Mouse (Mus musculus): Measurements from ENCODE around the gene Stat3. TPM values are rescaled to one million over a fixed set of nuclear protein-coding genes. Genes with fewer than 3 reads are reported as not detected.

Gene Stat3
- polyA plus RNA-seq (2016; fragmentation: Nextera tagmentation; extraction: Ambion mirVana), result 30.8 and 34.1 TPM in 2 replicates

DNA sequence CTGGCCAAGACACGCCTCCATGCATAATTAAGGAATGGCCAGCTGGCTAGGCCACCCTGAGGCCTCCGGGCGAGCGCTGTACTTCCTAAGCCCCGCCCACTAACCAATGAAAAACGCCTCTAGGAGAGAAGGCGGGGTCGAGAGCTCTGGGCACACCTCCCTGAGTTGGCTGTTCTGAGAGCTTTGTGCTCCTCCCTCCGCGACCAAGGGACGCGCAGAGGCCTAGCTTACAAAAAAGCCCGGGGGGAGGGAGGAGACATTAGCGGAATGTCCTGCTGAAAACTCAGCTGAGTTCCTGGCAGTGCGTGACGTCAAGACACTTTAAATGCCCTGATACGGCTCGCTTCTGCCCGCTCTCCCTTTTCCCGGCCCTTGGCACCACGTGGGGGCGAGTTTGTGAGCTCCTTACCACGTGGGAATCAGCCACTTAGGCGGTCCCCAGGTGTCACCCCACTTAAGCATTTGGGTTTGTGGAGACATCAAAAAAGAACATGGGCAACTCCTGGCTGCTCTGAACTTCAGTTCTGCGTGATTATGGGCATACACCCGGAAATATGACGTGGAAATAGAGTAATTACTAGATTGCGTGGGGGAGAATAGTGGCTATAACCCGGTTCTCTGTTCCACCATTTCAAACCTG, at the start of gene Stat3:
TSS of gene Stat3 (minus strand) at position 29 of the 640 bp plus-strand sequence.
- peak within 1 kb of the TSS; percentile 70 for H3K4me2 ChIP-seq
- peak; percentile 99 for ATAC-seq (ENCODE audit: low FRiP score)
- H3K4me1 ChIP-seq, result peaks cover 25% of the 10 kb centered on the region
- peak within 1 kb of the TSS; percentile 82 for H3K4me3 ChIP-seq (replicated peaks)
- H3K9ac ChIP-seq, result peak within 1 kb of the TSS; percentile 84
- H3K27ac ChIP-seq, result peak within 1 kb of the TSS; percentile 65
- H3K9me3 ChIP-seq, result no peaks in the 10 kb centered on the region
- no peaks in the 10 kb centered on the region for H3K36me3 ChIP-seq (replicated peaks)
- H3K27me3 ChIP-seq, result 0 out of 2 replicates have a peak, but pooled peaks cover 9% of the 10 kb centered on the region
- 1% methylated on average over 29 of the region's 29 CpGs for WGBS

DNA sequence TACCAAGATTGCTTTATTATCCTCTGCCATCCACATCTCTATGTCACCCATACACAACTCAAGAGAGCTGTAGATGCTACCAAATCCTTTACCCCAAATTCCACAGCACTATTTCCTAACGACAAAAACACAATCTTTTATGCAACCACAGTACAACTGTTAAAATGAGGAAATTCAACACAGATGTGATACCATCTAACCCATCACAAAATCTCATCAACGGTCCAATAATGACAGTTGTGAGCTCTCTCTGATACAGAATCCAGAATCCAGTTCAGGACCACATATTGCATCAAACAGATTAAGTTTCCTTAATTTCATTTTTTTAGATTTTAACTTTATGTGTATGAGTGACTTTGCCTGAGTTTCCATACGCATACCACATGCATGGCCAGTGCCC, 49.3 kb upstream of the Stat3 start:
- 91% methylated on average over 3 of the region's 3 CpGs for WGBS

DNA sequence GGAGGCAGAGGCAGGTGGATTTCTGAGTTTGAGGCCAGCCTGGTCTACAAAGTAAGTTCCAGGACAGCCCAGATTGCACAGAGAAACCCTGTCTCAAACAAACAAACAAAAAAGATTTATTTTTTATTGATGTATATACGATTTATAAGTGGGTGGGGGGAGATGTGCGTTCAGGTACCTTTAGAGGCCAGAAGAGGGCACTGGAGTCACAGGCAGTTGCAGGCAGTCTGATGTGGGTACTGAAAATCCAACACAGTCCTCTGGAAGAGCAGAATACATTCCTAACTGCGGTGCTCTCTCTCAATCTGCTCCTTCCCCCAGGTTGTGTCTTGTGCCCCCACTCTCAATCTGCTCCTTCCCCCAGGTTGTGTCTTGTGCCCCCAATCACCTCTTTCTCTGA, 46.3 kb upstream of the Stat3 start:
- H3K27ac ChIP-seq, result no peak overlapping the region
- H3K4me2 ChIP-seq, result no peak overlapping the region
- H3K27me3 ChIP-seq, result peaks cover 17% of the 10 kb centered on the region
- H3K4me3 ChIP-seq (replicated peaks), result no peak overlapping the region
- H3K36me3 ChIP-seq (replicated peaks), result no peaks in the 10 kb centered on the region
- peaks cover 5% of the 10 kb centered on the region; the same call in 1 of the 2 replicates for H3K4me1 ChIP-seq
- ATAC-seq (ENCODE audit: low FRiP score), result no peak
- 43% methylated on average over 3 of the region's 3 CpGs for WGBS
- no peak overlapping the region for H3K9ac ChIP-seq
- no peaks in the 10 kb centered on the region for H3K9me3 ChIP-seq

More for the DNA sequence above, 49.3 kb upstream of the Stat3 start:
- Histone ChIP-seq H3K9ac (no peak overlapping the region), H3K36me3 (replicated peaks) (no peaks in the 10 kb centered on the region), H3K27ac (no peak overlapping the region), H3K4me3 (replicated peaks) (no peak overlapping the region), H3K4me2 (no peak overlapping the region), H3K27me3 (no peaks in the 10 kb centered on the region), H3K9me3 (no peaks in the 10 kb centered on the region), H3K4me1 (peaks cover 3% of the 10 kb centered on the region; the same call in 1 of the 2 replicates)
- ATAC-seq (ENCODE audit: low FRiP score), result no peak

DNA sequence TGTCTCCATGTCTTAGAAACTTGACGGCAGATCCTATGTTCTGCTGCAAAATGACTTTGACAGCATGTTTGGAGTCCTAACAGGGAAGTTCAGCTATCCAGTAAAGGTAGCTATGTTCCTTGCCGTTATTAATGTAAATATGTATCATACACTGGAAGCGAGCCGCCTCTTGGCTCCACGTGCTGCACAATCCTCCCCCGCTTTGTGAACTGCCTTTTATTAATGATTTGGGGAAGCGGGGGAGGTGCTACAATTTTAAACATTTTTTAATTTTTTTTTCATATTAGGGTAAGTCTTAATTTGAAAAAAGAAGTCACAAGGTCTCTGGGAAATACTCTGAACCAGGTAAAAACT, 44.4 kb upstream of the Stat3 start:
- no peak for ATAC-seq (ENCODE audit: low FRiP score)
- no peaks in the 10 kb centered on the region for H3K36me3 ChIP-seq (replicated peaks)
- no peak overlapping the region for H3K27ac ChIP-seq
- H3K9me3 ChIP-seq, result no peaks in the 10 kb centered on the region
- no peak overlapping the region for H3K4me2 ChIP-seq
- H3K27me3 ChIP-seq, result peaks cover 17% of the 10 kb centered on the region
- H3K9ac ChIP-seq, result no peak overlapping the region
- no peak overlapping the region for H3K4me3 ChIP-seq (replicated peaks)
- H3K4me1 ChIP-seq, result peaks cover 5% of the 10 kb centered on the region; the same call in 1 of the 2 replicates
- WGBS, result 81% methylated on average over 7 of the region's 7 CpGs

DNA sequence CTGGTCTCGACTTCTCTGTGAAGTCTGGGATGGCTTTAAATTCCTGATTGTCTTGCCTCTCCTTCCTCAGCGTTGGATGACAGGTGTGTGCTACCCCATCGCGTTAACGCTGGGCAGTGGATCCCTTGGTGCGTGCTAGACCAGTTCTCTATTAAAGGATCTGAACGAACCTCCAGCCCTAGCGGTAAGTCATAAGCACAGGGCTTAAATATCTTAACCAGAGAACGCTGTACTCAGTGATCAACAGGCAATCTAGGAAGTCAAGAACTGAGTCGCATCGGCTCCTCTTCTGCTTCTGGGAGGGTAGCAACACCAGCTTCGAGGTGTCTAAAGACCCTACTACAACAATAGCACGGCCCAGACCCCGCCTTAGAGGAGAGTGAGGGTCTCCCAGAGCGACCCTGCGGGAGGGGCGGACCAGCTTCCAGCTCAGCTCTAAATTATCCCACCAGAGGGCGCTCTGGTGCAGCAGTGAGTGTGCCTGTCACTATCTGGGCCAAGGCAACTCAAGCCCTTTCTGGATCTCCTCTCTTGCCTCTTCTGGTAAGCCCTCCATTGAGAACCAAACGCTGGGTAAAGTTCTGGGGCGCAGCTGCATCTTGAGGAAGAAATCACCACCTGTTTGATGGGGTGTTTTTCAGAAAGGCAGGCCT, 43.9 kb upstream of the Stat3 start:
- Histone ChIP-seq H3K9me3 (no peaks in the 10 kb centered on the region), H3K27me3 (peaks cover 17% of the 10 kb centered on the region), H3K4me1 (peaks cover 5% of the 10 kb centered on the region; the same call in 1 of the 2 replicates), H3K27ac (no peak overlapping the region), H3K4me2 (peak overlapping the region; percentile 58), H3K9ac (peak overlapping the region; percentile 44; the same call in 1 of the 2 replicates), H3K4me3 (replicated peaks) (peak overlapping the region; percentile 26), H3K36me3 (replicated peaks) (no peaks in the 10 kb centered on the region)
- 3% methylated on average over 20 of the region's 20 CpGs for WGBS
- peak; percentile 36; the same call in 1 of the 2 replicates for ATAC-seq (ENCODE audit: low FRiP score)

DNA sequence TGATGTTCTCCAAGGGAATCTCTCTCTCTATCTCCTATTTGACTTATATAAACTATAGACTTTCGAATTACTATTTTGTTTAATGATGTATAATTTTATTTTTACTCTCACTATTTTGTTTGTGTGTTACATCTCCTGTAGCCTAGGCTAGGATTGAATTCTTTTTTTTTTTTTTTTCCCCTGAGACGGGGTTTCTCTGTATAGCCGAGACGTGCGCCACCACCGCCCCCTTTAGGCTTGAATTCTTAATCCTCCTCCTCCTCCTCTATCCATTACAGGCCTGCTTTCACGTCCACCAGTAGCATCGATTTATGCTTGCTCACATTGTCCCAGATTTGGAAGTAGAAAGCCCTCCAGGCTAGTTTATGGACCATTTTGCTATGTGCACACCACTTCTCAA, 42.7 kb upstream of the Stat3 start:
- H3K9ac ChIP-seq, result no peak overlapping the region
- no peak overlapping the region for H3K4me2 ChIP-seq
- H3K4me1 ChIP-seq, result peaks cover 5% of the 10 kb centered on the region; the same call in 1 of the 2 replicates
- no peaks in the 10 kb centered on the region for H3K36me3 ChIP-seq (replicated peaks)
- peaks cover 17% of the 10 kb centered on the region for H3K27me3 ChIP-seq
- no peaks in the 10 kb centered on the region for H3K9me3 ChIP-seq
- H3K4me3 ChIP-seq (replicated peaks), result no peak overlapping the region
- no peak for ATAC-seq (ENCODE audit: low FRiP score)
- 11% methylated on average over 8 of the region's 8 CpGs for WGBS
- no peak overlapping the region for H3K27ac ChIP-seq

DNA sequence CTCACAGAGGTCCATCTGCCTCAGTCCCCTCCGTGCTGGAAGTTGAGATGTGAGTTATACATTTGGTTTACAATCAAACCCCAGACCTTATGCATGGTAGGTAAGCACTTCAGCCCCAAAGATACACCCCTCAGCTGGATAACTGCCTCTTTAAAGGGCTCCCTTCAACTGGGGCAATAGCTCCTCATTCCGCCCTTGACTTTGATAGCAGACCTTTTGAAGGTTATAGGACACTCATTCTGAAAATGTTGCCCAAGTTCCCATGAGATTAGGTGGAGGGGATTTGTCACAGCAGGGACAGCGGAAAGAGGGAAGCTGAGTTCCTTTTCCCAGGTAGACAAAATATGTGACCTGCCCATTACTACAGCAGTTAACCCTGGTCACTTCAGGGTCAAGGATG, 41.9 kb upstream of the Stat3 start:
- H3K4me1 ChIP-seq, result peaks cover 5% of the 10 kb centered on the region; the same call in 1 of the 2 replicates
- H3K9ac ChIP-seq, result no peak overlapping the region
- H3K27me3 ChIP-seq, result peaks cover 17% of the 10 kb centered on the region
- no peak for ATAC-seq (ENCODE audit: low FRiP score)
- no peaks in the 10 kb centered on the region for H3K36me3 ChIP-seq (replicated peaks)
- H3K27ac ChIP-seq, result no peak overlapping the region
- H3K4me3 ChIP-seq (replicated peaks), result no peak overlapping the region
- 64% methylated on average over 3 of the region's 3 CpGs for WGBS
- no peak overlapping the region for H3K4me2 ChIP-seq
- no peaks in the 10 kb centered on the region for H3K9me3 ChIP-seq

DNA sequence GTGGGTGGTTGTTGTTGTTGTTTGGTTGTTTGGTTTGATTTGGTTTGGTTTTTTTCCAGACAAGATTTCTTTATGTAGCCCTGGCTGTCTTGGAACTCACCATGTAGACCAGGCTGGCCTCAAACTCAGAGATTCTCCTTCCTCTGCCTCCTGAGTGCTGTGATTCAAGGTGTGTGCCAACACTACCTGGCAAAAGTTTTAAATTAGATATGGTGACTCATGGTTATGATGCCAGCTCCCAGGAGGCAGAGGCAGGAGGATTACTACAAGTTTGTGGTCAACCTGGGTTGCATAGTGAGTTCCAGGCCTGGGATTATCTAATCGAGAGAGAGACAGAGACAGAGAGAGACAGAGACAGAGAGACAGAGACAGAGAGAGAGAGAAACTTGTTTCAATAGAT, 41.1 kb upstream of the Stat3 start:
- 76% methylated on average over 1 of the region's 1 CpGs for WGBS
- H3K4me2 ChIP-seq, result no peak overlapping the region
- H3K4me3 ChIP-seq (replicated peaks), result no peak overlapping the region
- H3K9me3 ChIP-seq, result no peaks in the 10 kb centered on the region
- no peak for ATAC-seq (ENCODE audit: low FRiP score)
- H3K4me1 ChIP-seq, result peaks cover 5% of the 10 kb centered on the region; the same call in 1 of the 2 replicates
- H3K36me3 ChIP-seq (replicated peaks), result no peaks in the 10 kb centered on the region
- H3K27ac ChIP-seq, result no peak overlapping the region
- H3K9ac ChIP-seq, result no peak overlapping the region
- H3K27me3 ChIP-seq, result peaks cover 17% of the 10 kb centered on the region

DNA sequence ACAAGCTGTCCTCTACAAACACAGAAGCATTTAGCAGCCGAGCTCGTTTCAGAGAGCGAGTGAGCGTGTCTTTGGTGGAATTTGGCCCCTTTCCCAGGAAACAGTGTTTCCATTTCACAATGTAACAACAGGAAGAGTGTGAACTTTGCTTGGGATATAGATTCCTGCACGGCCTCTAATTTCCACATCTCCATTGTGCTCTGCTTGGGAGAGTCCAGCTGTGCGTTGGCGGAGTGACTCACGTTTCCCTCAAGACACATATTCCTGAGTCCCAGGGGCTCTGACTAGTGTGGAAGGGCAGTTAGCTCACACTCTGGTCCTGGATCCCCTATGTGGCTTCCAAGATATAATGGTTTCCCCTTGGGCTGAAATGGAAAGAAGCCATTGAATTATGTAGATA, 40.5 kb upstream of the Stat3 start:
- no peaks in the 10 kb centered on the region for H3K36me3 ChIP-seq (replicated peaks)
- no peak overlapping the region for H3K27ac ChIP-seq
- no peak overlapping the region for H3K9ac ChIP-seq
- H3K4me1 ChIP-seq, result peaks cover 5% of the 10 kb centered on the region; the same call in 1 of the 2 replicates
- no peak for ATAC-seq (ENCODE audit: low FRiP score)
- no peaks in the 10 kb centered on the region for H3K9me3 ChIP-seq
- peaks cover 21% of the 10 kb centered on the region for H3K27me3 ChIP-seq
- H3K4me2 ChIP-seq, result no peak overlapping the region
- 70% methylated on average over 8 of the region's 8 CpGs for WGBS
- H3K4me3 ChIP-seq (replicated peaks), result no peak overlapping the region

DNA sequence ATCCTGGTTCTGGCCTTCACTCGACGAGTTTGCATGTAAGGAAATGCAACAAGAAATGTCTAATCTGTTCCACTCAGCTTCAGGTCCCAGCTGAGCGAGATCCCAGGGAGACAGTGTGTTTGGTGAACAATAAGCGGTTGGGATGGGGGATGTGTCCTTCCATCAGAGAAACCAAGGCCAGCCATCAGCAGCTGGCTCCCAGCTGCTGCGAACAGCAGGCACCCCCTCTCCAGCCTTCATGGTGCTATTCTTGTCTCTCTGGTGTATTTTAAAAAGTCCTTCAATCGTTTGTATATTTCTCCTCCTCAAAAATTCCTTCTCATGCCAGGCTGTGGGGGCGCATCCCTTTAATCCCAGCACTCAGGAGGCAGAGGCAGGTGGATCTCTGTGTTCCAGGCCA, 35.9 kb upstream of the Stat3 start:
- 78% methylated on average over 7 of the region's 7 CpGs for WGBS
- Histone ChIP-seq H3K4me1 (peaks cover 4% of the 10 kb centered on the region; the same call in 1 of the 2 replicates), H3K9ac (no peak overlapping the region), H3K27ac (no peak overlapping the region), H3K4me3 (replicated peaks) (no peak overlapping the region), H3K27me3 (peaks cover 46% of the 10 kb centered on the region), H3K36me3 (replicated peaks) (no peaks in the 10 kb centered on the region), H3K9me3 (no peaks in the 10 kb centered on the region), H3K4me2 (no peak overlapping the region)
- no peak for ATAC-seq (ENCODE audit: low FRiP score)

DNA sequence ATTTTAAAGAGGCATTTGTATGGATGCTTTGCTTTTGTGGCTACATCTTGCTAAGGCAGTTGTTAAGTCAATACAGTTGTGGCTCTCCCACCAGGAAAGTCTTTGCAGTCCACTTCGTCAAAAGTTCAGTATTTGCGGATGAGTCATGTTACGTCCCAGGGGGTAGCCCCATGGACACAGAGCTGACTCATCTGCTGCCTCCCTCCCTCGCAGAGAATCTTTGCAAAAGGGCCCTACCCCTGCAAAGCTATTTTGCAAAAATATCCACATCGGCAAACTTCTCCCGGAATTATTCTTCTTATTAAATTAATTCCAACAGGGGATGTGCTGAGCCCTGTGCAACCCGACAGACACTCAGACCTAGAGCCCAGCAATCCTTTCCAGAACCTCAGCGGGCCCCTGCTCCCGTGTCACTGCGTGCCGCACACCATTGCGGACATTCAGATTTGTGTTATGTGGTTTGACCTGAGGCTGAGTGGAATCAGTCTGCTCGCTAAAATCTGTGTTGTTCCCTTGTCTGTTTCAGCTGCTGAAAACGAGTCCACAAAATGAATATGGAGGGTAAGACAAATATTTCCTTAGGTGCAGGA, 35.1 kb upstream of the Stat3 start:
- WGBS, result 77% methylated on average over 14 of the region's 14 CpGs
- no peak overlapping the region for H3K27ac ChIP-seq
- peaks cover 54% of the 10 kb centered on the region for H3K27me3 ChIP-seq
- no peak overlapping the region for H3K4me3 ChIP-seq (replicated peaks)
- H3K9me3 ChIP-seq, result no peaks in the 10 kb centered on the region
- peaks cover 12% of the 10 kb centered on the region for H3K4me1 ChIP-seq
- no peak for ATAC-seq (ENCODE audit: low FRiP score)
- H3K4me2 ChIP-seq, result no peak overlapping the region
- no peak overlapping the region for H3K9ac ChIP-seq
- no peaks in the 10 kb centered on the region for H3K36me3 ChIP-seq (replicated peaks)

DNA sequence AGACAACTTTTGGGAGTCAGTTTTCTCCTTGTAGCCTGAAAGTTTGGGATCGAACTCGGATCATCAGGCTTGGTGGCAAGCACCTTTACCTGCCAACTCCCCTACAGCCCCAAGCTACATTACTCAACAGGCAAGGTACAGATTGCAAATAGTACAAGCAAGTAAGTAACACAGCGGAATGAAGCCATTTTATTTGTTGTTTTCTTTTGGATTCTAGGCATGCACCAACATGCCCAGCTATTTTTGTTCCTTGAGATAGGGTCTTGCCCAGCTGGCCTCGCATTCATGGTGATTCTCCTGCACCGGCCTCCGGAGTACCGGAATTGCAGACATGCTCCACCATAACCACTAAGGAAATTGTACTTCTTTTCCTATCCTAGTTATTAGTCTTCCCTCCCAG, 33.9 kb upstream of the Stat3 start:
- ATAC-seq (ENCODE audit: low FRiP score), result no peak
- Histone ChIP-seq H3K36me3 (replicated peaks) (no peaks in the 10 kb centered on the region), H3K27me3 (peaks cover 66% of the 10 kb centered on the region), H3K4me1 (peaks cover 18% of the 10 kb centered on the region), H3K4me3 (replicated peaks) (no peak overlapping the region), H3K4me2 (no peak overlapping the region), H3K9ac (no peak overlapping the region), H3K27ac (no peak overlapping the region), H3K9me3 (no peaks in the 10 kb centered on the region)
- 94% methylated on average over 7 of the region's 7 CpGs for WGBS
